Mouse (Mus musculus): Measurements from ENCODE around the gene Gins3. TPM values are rescaled to one million over a fixed set of nuclear protein-coding genes. Genes with fewer than 3 reads are reported as not detected.
"Not testable (repeated sequence)": the region's sequence is repeated elsewhere in the genome, so short reads cannot be mapped to it uniquely, and the experiment has no call there.

Gene Gins3
- polyA plus RNA-seq, 1 experiment from 2014 or later, result 13.4 TPM

DNA sequence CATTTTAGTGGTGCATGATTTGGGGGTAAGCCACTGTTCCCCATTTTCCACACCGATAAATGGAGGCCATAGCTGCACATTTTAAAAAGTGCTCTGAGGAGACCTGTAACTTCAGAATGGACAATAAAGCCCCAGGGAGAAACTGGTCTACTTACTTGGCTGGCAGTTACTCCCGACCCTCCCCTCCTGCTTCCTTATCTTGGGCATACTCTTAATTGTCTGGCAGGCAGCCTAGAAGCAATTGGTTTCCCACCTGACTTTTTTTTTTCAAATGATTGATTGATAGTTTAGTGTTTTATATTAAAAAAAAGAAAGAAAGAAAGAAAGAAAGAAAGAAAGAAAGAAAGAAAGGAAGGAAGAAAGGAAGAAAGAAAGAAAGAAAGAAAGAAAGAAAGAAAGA is 24.3 kb downstream of the Gins3 start:
- Histone ChIP-seq H3K27me3 (ENCODE audit: control insufficient read depth, insufficient read depth, low read length) (no peaks in the 10 kb centered on the region), H3K4me2 (ENCODE audit: low read depth, low read length) (no peak overlapping the region), H3K27ac (ENCODE audit: low read length) (no peak overlapping the region), H3K9ac (ENCODE audit: low read length) (no peak overlapping the region), H3K9me3 (replicated peaks; ENCODE audit: control insufficient read depth, low read length) (no peaks in the 10 kb centered on the region), H3K36me3 (ENCODE audit: control insufficient read depth, insufficient read depth) (no peaks in the 10 kb centered on the region), H3K4me1 (ENCODE audit: control insufficient read depth, insufficient read depth, low read length) (peaks cover 7% of the 10 kb centered on the region), H3K4me3 (ENCODE audit: low read length) (no peak overlapping the region)
- ATAC-seq (replicated peaks; ENCODE audit: extremely low read depth, insufficient read depth, low FRiP score), result no peak
- 50% methylated on average over 2 of the region's 2 CpGs for WGBS

DNA sequence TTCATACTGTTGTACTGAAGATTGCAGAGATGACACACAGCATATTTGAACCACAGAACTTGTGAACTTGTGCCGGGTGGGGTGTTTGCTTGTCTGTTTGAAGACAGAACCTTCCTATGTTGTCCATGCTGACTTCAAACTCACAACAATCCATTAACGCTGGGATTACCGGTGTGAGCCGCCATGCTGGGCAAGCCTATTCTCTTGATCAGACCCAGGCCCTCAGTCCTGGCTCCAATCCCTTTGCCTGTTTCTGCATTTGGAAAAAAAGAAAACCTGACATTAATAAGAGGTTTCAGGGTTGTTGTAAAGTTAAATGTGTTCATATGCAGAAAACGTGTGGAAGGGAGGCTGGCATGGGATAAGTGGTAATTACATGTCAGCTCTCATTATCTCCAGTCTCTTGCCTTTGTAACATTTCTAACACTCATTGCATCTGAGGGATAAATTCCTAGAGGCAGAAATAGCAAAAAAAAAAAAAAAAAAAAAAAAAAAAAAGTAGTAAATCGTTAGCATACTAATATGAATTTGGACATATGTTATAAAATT is 27.2 kb downstream of the Gins3 start:
- 78% methylated on average over 6 of the region's 6 CpGs for WGBS
- no peak overlapping the region for H3K9ac ChIP-seq (ENCODE audit: low read length)
- ATAC-seq (replicated peaks; ENCODE audit: extremely low read depth, insufficient read depth, low FRiP score), result no peak

DNA sequence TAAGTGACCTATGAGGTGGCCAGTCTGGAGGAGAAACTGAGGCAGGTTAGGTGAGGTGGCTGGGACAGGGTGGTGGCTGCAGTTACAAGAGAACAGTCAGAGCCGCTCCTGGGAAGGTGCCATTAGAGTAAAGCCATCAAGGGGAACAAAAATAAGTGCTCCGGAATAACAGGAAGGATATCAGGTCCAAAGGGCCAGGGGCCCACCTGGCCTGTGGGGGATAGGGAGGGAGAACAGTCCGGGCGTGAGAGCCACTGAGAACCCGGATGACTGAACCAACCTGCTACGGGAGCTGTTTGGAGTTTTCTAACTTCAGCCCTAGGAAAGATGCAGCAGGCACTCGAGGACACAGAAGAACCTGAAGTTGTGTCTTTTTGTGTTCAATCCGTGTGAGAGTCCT is 27.8 kb downstream of the Gins3 start:
- H3K4me3 ChIP-seq (ENCODE audit: low read length), result no peak overlapping the region
- WGBS, result 70% methylated on average over 8 of the region's 8 CpGs

More for the DNA sequence above, 27.2 kb downstream of the Gins3 start:
- no peak overlapping the region for H3K27ac ChIP-seq (ENCODE audit: low read length)
- H3K9me3 ChIP-seq (replicated peaks; ENCODE audit: control insufficient read depth, low read length), result no peaks in the 10 kb centered on the region
- no peaks in the 10 kb centered on the region for H3K27me3 ChIP-seq (ENCODE audit: control insufficient read depth, insufficient read depth, low read length)
- no peak overlapping the region for H3K4me3 ChIP-seq (ENCODE audit: low read length)
- peaks cover 10% of the 10 kb centered on the region for H3K4me1 ChIP-seq (ENCODE audit: control insufficient read depth, insufficient read depth, low read length)
- no peak overlapping the region for H3K4me2 ChIP-seq (ENCODE audit: low read depth, low read length)
- H3K36me3 ChIP-seq (ENCODE audit: control insufficient read depth, insufficient read depth), result no peaks in the 10 kb centered on the region

DNA sequence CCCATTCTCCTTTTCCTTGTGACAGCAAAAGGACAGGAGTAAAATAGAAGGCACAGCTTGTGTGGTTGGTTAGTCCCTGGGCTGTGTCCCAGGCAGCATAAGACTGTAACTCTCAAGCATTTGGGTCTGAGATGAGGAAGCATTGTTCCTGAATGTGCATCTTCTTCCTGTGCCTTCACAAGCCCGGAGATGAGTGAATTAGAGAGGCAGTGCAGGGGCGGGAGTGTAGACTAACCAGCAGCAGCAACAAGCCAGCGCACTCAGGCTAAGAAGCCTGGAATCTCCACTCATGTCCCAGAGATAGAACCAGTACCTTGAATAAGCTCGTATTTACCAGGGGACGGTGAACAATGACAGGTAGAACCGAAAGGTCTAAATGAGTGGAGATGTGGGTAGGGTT is 28.3 kb downstream of the Gins3 start:
- 83% methylated on average over 6 of the region's 6 CpGs for WGBS
- ATAC-seq (replicated peaks; ENCODE audit: extremely low read depth, insufficient read depth, low FRiP score), result no peak
- no peak overlapping the region for H3K27ac ChIP-seq (ENCODE audit: low read length)
- H3K36me3 ChIP-seq (ENCODE audit: control insufficient read depth, insufficient read depth), result no peaks in the 10 kb centered on the region
- peaks cover 2% of the 10 kb centered on the region; the same call in 1 of the 2 replicates for H3K9me3 ChIP-seq (replicated peaks; ENCODE audit: control insufficient read depth, low read length)
- H3K4me1 ChIP-seq (ENCODE audit: control insufficient read depth, insufficient read depth, low read length), result peaks cover 10% of the 10 kb centered on the region
- H3K4me3 ChIP-seq (ENCODE audit: low read length), result no peak overlapping the region
- no peaks in the 10 kb centered on the region for H3K27me3 ChIP-seq (ENCODE audit: control insufficient read depth, insufficient read depth, low read length)
- no peak overlapping the region for H3K4me2 ChIP-seq (ENCODE audit: low read depth, low read length)
- no peak overlapping the region for H3K9ac ChIP-seq (ENCODE audit: low read length)

More for the DNA sequence above, 27.8 kb downstream of the Gins3 start:
- H3K4me1 ChIP-seq (ENCODE audit: control insufficient read depth, insufficient read depth, low read length), result peaks cover 10% of the 10 kb centered on the region
- H3K27ac ChIP-seq (ENCODE audit: low read length), result no peak overlapping the region
- H3K9ac ChIP-seq (ENCODE audit: low read length), result no peak overlapping the region
- no peaks in the 10 kb centered on the region for H3K36me3 ChIP-seq (ENCODE audit: control insufficient read depth, insufficient read depth)
- ATAC-seq (replicated peaks; ENCODE audit: extremely low read depth, insufficient read depth, low FRiP score), result no peak
- H3K27me3 ChIP-seq (ENCODE audit: control insufficient read depth, insufficient read depth, low read length), result no peaks in the 10 kb centered on the region
- no peaks in the 10 kb centered on the region for H3K9me3 ChIP-seq (replicated peaks; ENCODE audit: control insufficient read depth, low read length)
- H3K4me2 ChIP-seq (ENCODE audit: low read depth, low read length), result no peak overlapping the region

DNA sequence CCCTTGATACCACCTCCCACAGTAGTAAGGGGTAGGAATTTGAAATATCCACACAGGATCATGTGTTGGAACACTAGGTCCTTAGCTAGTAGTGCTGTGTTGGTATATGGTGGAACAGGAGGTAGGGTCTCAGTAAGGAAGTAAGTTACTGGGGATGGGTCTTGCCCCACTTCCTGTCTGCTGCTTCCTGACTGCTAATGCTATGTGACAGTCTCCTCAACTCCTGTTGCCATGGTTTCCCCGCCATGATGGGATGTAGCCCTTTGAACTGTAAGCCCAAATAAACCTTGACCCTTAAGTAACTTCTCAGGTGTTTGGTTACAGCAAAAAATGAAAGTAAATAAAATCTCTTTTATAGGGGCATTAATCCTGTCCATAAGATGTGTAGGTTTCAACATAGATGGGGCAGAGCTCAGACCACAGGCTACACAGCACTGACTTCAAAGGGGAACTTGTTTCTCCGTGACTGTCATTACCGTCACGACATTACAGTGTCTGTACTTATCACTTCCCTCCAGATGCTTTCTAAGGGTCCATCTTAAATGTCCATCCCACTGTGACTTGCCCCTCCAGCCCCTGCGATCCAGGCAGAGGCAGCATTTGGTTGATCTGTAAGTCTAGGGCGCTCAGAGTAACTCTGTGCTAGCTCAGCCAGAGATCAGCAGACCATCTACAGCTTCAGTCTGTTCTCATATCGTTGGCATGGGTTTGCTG is 29.8 kb downstream of the Gins3 start:
- Histone ChIP-seq H3K27me3 (ENCODE audit: control insufficient read depth, insufficient read depth, low read length) (no peaks in the 10 kb centered on the region), H3K4me2 (ENCODE audit: low read depth, low read length) (no peak overlapping the region), H3K27ac (ENCODE audit: low read length) (no peak overlapping the region), H3K4me3 (ENCODE audit: low read length) (no peak overlapping the region), H3K9me3 (replicated peaks; ENCODE audit: control insufficient read depth, low read length) (peaks cover 3% of the 10 kb centered on the region; the same call in 1 of the 2 replicates), H3K9ac (ENCODE audit: low read length) (no peak overlapping the region), H3K4me1 (ENCODE audit: control insufficient read depth, insufficient read depth, low read length) (peaks cover 11% of the 10 kb centered on the region), H3K36me3 (ENCODE audit: control insufficient read depth, insufficient read depth) (no peaks in the 10 kb centered on the region)
- WGBS, result 65% methylated on average over 7 of the region's 7 CpGs
- no peak for ATAC-seq (replicated peaks; ENCODE audit: extremely low read depth, insufficient read depth, low FRiP score)

DNA sequence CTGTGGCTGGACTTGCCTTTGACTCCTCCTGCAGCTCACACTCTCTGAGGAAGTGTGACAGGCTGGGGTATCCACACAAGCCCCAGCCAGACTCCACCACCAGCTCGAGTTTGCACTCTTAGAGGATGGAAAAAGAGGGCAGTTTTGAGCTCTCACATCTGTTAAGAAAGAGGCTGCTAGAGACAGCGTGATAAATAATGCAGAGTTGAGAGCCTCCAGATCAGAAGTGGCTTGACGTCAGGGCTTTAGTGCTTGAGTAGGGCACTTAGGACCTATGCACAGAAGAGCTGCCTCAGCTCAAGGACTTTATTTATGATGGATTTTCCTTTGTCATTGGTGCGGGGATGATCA is 30.3 kb downstream of the Gins3 start:
- Histone ChIP-seq H3K36me3 (ENCODE audit: control insufficient read depth, insufficient read depth) (no peaks in the 10 kb centered on the region), H3K4me1 (ENCODE audit: control insufficient read depth, insufficient read depth, low read length) (peaks cover 14% of the 10 kb centered on the region), H3K27ac (ENCODE audit: low read length) (no peak overlapping the region), H3K27me3 (ENCODE audit: control insufficient read depth, insufficient read depth, low read length) (no peaks in the 10 kb centered on the region), H3K4me2 (ENCODE audit: low read depth, low read length) (no peak overlapping the region), H3K9me3 (replicated peaks; ENCODE audit: control insufficient read depth, low read length) (peaks cover 3% of the 10 kb centered on the region; the same call in 1 of the 2 replicates), H3K4me3 (ENCODE audit: low read length) (no peak overlapping the region), H3K9ac (ENCODE audit: low read length) (no peak overlapping the region)
- no peak for ATAC-seq (replicated peaks; ENCODE audit: extremely low read depth, insufficient read depth, low FRiP score)
- WGBS, result 33% methylated on average over 4 of the region's 4 CpGs

DNA sequence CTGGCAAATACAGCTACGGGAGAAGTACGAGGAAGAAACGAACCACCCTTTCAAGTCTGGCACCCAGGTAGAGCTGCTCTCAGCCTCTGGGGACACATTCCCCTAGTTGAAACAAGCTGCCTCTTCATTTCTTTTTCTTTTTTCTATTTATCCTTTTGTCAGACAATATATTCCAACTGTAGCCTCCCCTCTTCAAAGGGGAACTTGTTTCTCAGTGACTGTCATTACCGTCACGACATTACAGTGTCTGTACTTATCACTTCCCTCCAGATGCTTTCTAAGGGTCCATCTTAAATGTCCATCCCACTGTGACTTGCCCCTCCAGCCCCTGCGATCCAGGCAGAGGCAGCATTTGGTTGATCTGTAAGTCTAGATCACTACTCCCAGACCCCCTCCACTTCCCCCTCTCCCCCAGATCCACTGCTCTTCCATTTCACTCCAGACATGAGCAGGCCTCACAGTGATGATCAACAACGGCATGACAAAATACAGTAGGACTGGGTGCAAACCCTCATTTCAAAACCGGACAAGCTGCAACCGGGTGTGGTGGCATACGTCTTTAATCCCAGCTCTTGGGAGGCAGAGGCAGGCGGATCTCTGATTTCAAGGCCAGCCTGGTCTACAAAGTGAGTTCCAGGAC is 32.7 kb downstream of the Gins3 start:
- H3K27ac ChIP-seq (ENCODE audit: low read length); H3K4me1 ChIP-seq (ENCODE audit: control insufficient read depth, insufficient read depth, low read length); H3K36me3 ChIP-seq (ENCODE audit: control insufficient read depth, insufficient read depth); H3K4me2 ChIP-seq (ENCODE audit: low read depth, low read length); H3K4me3 ChIP-seq (ENCODE audit: low read length); ATAC-seq (replicated peaks; ENCODE audit: extremely low read depth, insufficient read depth, low FRiP score); H3K9ac ChIP-seq (ENCODE audit: low read length); H3K9me3 ChIP-seq (replicated peaks; ENCODE audit: control insufficient read depth, low read length); H3K27me3 ChIP-seq (ENCODE audit: control insufficient read depth, insufficient read depth, low read length): not testable (repeated sequence)
- WGBS, result 88% methylated on average over 11 of the region's 11 CpGs

DNA sequence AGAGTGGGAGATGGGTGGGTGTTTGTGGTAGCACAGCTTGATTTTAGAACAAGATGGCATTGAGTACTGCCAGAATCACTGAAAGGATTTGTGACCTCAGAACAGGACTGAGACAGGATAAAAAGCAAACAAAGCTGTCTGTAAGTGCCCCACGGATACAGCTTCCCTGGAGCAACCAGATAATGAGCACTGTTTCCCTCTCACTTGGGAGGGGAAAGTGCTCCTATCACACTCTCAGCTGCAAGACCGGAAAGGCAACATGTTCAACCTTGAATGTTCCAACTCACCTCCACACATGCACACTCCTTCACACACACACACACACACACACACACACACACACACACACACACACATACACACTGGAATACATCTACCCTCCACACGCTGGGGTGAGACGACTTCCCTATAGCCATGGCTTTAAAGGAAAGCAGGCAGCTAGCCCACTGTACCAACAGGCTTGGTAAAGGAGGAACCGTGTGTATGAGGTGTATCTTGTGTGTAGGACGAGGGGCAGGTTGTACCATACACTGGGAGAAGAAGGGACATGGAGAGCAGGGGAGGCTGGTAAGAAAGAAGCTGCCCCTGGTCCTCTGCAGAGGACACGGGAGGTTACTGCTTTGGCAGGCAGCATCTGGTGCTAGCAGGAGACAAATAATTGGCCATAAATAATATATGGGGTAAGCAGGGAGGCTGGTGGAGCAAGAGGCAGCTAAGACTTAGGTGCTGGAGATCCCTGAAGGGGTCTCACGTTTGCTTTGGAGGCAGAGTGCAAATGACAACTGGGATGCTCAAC is 35.1 kb downstream of the Gins3 start:
- H3K4me2 ChIP-seq (ENCODE audit: low read depth, low read length), result no peak overlapping the region
- no peaks in the 10 kb centered on the region for H3K27me3 ChIP-seq (ENCODE audit: control insufficient read depth, insufficient read depth, low read length)
- H3K9me3 ChIP-seq (replicated peaks; ENCODE audit: control insufficient read depth, low read length), result peaks cover 3% of the 10 kb centered on the region; the same call in 1 of the 2 replicates
- no peaks in the 10 kb centered on the region for H3K36me3 ChIP-seq (ENCODE audit: control insufficient read depth, insufficient read depth)
- 50% methylated on average over 8 of the region's 8 CpGs for WGBS
- H3K4me1 ChIP-seq (ENCODE audit: control insufficient read depth, insufficient read depth, low read length), result peaks cover 8% of the 10 kb centered on the region
- no peak overlapping the region for H3K9ac ChIP-seq (ENCODE audit: low read length)
- H3K4me3 ChIP-seq (ENCODE audit: low read length), result no peak overlapping the region
- ATAC-seq (replicated peaks; ENCODE audit: extremely low read depth, insufficient read depth, low FRiP score), result no peak
- no peak overlapping the region for H3K27ac ChIP-seq (ENCODE audit: low read length)

Data from heart, embryonic 16.5 days (tissue).